Mouse (Mus musculus): ENCODE results near the gene Gm10300. TPM values are rescaled to one million over a fixed set of nuclear protein-coding genes. Genes with fewer than 3 reads are reported as not detected.

Gene Gm10300
- polyA plus RNA-seq (2016; fragmentation: Nextera tagmentation; extraction: Ambion mirVana), result not detected in 2 replicates

GRCm38 (mm10) chr4:132074077-132074932 is at the start of gene Gm10300:
Gene Gm10300 (plus strand): TSS chr4:132074697.
- peak within 1 kb of the TSS; percentile 83 for H3K27ac ChIP-seq
- no peaks in the 10 kb centered on the region for H3K9me3 ChIP-seq
- peak within 1 kb of the TSS; percentile 87 for H3K4me3 ChIP-seq
- H3K4me1 ChIP-seq, result peaks cover 67% of the 10 kb centered on the region
- H3K27me3 ChIP-seq (ENCODE audit: poor library complexity, severe bottlenecking), result peaks cover 86% of the 10 kb centered on the region
- under 1% methylated on average over 42 of the region's 42 CpGs for WGBS
- H3K36me3 ChIP-seq (replicated peaks), result no peaks in the 10 kb centered on the region
- peak; percentile 55 for DNase-seq (ENCODE audit: extremely low spot score, low spot score)

- WGBS, result 77% methylated on average over 2 of the region's 2 CpGs
- H3K4me1 ChIP-seq, result peaks cover 19% of the 10 kb centered on the region
- peaks cover 16% of the 10 kb centered on the region for H3K36me3 ChIP-seq (replicated peaks)
- H3K9me3 ChIP-seq, result peaks cover 4% of the 10 kb centered on the region; the same call in 1 of the 2 replicates
- DNase-seq (ENCODE audit: extremely low spot score, low spot score), result no peak
- no peak overlapping the region for H3K4me3 ChIP-seq
- no peak overlapping the region for H3K27ac ChIP-seq
- peaks cover 43% of the 10 kb centered on the region for H3K27me3 ChIP-seq (ENCODE audit: poor library complexity, severe bottlenecking)
Measured at GRCm38 (mm10) chr4:132025264-132025663, 49.2 kb upstream of the Gm10300 start.

- DNase-seq (ENCODE audit: extremely low spot score, low spot score), result no peak
- no peak overlapping the region for H3K4me3 ChIP-seq
- H3K36me3 ChIP-seq (replicated peaks), result peaks cover 16% of the 10 kb centered on the region
- H3K4me1 ChIP-seq, result peaks cover 25% of the 10 kb centered on the region
- WGBS, result 35% methylated on average over 5 of the region's 5 CpGs
- peaks cover 50% of the 10 kb centered on the region for H3K27me3 ChIP-seq (ENCODE audit: poor library complexity, severe bottlenecking)
- H3K27ac ChIP-seq, result no peak overlapping the region
- peaks cover 4% of the 10 kb centered on the region; the same call in 1 of the 2 replicates for H3K9me3 ChIP-seq
Measured at GRCm38 (mm10) chr4:132025738-132026527, 48.6 kb upstream of the Gm10300 start.

GRCm38 (mm10) chr4:132027167-132027566 is 47.3 kb upstream of the Gm10300 start:
- no peak overlapping the region for H3K27ac ChIP-seq
- H3K9me3 ChIP-seq, result peaks cover 4% of the 10 kb centered on the region; the same call in 1 of the 2 replicates
- H3K27me3 ChIP-seq (ENCODE audit: poor library complexity, severe bottlenecking), result peaks cover 55% of the 10 kb centered on the region
- no peak for DNase-seq (ENCODE audit: extremely low spot score, low spot score)
- H3K4me1 ChIP-seq, result peaks cover 36% of the 10 kb centered on the region
- WGBS, result 89% methylated on average over 6 of the region's 6 CpGs
- H3K4me3 ChIP-seq, result no peak overlapping the region
- peaks cover 11% of the 10 kb centered on the region for H3K36me3 ChIP-seq (replicated peaks)

- H3K4me3 ChIP-seq, result no peak overlapping the region
- H3K27me3 ChIP-seq (ENCODE audit: poor library complexity, severe bottlenecking), result peaks cover 58% of the 10 kb centered on the region
- no peak overlapping the region for H3K27ac ChIP-seq
- 0 out of 2 replicates have a peak, but pooled peaks cover 4% of the 10 kb centered on the region for H3K9me3 ChIP-seq
- DNase-seq (ENCODE audit: extremely low spot score, low spot score), result no peak
- WGBS, result 95% methylated on average over 1 of the region's 1 CpGs
- H3K36me3 ChIP-seq (replicated peaks), result peaks cover 5% of the 10 kb centered on the region
- peaks cover 36% of the 10 kb centered on the region for H3K4me1 ChIP-seq
Measured at GRCm38 (mm10) chr4:132027806-132028205, 46.7 kb upstream of the Gm10300 start.

GRCm38 (mm10) chr4:132029851-132030741 is 44.4 kb upstream of the Gm10300 start:
- H3K27ac ChIP-seq, result no peak overlapping the region
- no peak for DNase-seq (ENCODE audit: extremely low spot score, low spot score)
- H3K27me3 ChIP-seq (ENCODE audit: poor library complexity, severe bottlenecking), result peaks cover 43% of the 10 kb centered on the region; the same call in 1 of the 2 replicates
- no peaks in the 10 kb centered on the region for H3K36me3 ChIP-seq (replicated peaks)
- H3K4me1 ChIP-seq, result peaks cover 49% of the 10 kb centered on the region
- no peaks in the 10 kb centered on the region for H3K9me3 ChIP-seq
- 74% methylated on average over 10 of the region's 10 CpGs for WGBS
- H3K4me3 ChIP-seq, result no peak overlapping the region

- H3K36me3 ChIP-seq (replicated peaks), result no peaks in the 10 kb centered on the region
- no peak overlapping the region for H3K4me3 ChIP-seq
- H3K4me1 ChIP-seq, result peaks cover 67% of the 10 kb centered on the region
- 88% methylated on average over 1 of the region's 1 CpGs for WGBS
- DNase-seq (ENCODE audit: extremely low spot score, low spot score), result no peak
- H3K27me3 ChIP-seq (ENCODE audit: poor library complexity, severe bottlenecking), result peaks cover 30% of the 10 kb centered on the region; the same call in 1 of the 2 replicates
- peak overlapping the region; percentile 56; the same call in 1 of the 2 replicates for H3K27ac ChIP-seq
- no peaks in the 10 kb centered on the region for H3K9me3 ChIP-seq
Measured at GRCm38 (mm10) chr4:132033183-132033582, 41.3 kb upstream of the Gm10300 start.

GRCm38 (mm10) chr4:132034242-132034641 is 40.3 kb upstream of the Gm10300 start:
- 0 out of 2 replicates have a peak, but pooled peaks cover 1% of the 10 kb centered on the region for H3K36me3 ChIP-seq (replicated peaks)
- H3K27ac ChIP-seq, result peak overlapping the region; percentile 32; the same call in 1 of the 2 replicates
- no peaks in the 10 kb centered on the region for H3K9me3 ChIP-seq
- H3K4me3 ChIP-seq, result no peak overlapping the region
- WGBS, result 19% methylated on average over 2 of the region's 2 CpGs
- DNase-seq (ENCODE audit: extremely low spot score, low spot score), result peak; percentile 44
- H3K27me3 ChIP-seq (ENCODE audit: poor library complexity, severe bottlenecking), result peaks cover 20% of the 10 kb centered on the region; the same call in 1 of the 2 replicates
- H3K4me1 ChIP-seq, result peaks cover 71% of the 10 kb centered on the region

- Histone ChIP-seq H3K27ac (no peak overlapping the region), H3K4me1 (peaks cover 71% of the 10 kb centered on the region), H3K9me3 (no peaks in the 10 kb centered on the region), H3K4me3 (no peak overlapping the region), H3K27me3 (ENCODE audit: poor library complexity, severe bottlenecking) (peaks cover 4% of the 10 kb centered on the region; the same call in 1 of the 2 replicates), H3K36me3 (replicated peaks) (peaks cover 9% of the 10 kb centered on the region; the same call in 1 of the 2 replicates)
- no peak for DNase-seq (ENCODE audit: extremely low spot score, low spot score)
- WGBS, result 93% methylated on average over 5 of the region's 5 CpGs
Measured at GRCm38 (mm10) chr4:132037137-132037536, 37.4 kb upstream of the Gm10300 start.

GRCm38 (mm10) chr4:132037991-132038390 is 36.5 kb upstream of the Gm10300 start:
- H3K4me1 ChIP-seq, result peaks cover 72% of the 10 kb centered on the region

GRCm38 (mm10) chr4:132038809-132039208 is 35.7 kb upstream of the Gm10300 start:
- peaks cover 68% of the 10 kb centered on the region for H3K4me1 ChIP-seq
- H3K36me3 ChIP-seq (replicated peaks), result peaks cover 9% of the 10 kb centered on the region; the same call in 1 of the 2 replicates
- H3K4me3 ChIP-seq, result no peak overlapping the region
- no peak overlapping the region for H3K27ac ChIP-seq
- H3K27me3 ChIP-seq (ENCODE audit: poor library complexity, severe bottlenecking), result no peaks in the 10 kb centered on the region; the same call in 1 of the 2 replicates
- 89% methylated on average over 2 of the region's 2 CpGs for WGBS
- no peak for DNase-seq (ENCODE audit: extremely low spot score, low spot score)
- no peaks in the 10 kb centered on the region for H3K9me3 ChIP-seq

More at GRCm38 (mm10) chr4:132037991-132038390, 36.5 kb upstream of the Gm10300 start:
- Histone ChIP-seq H3K27me3 (ENCODE audit: poor library complexity, severe bottlenecking) (no peaks in the 10 kb centered on the region; the same call in 1 of the 2 replicates), H3K4me3 (no peak overlapping the region), H3K9me3 (no peaks in the 10 kb centered on the region), H3K36me3 (replicated peaks) (peaks cover 9% of the 10 kb centered on the region; the same call in 1 of the 2 replicates), H3K27ac (no peak overlapping the region)
- 65% methylated on average over 7 of the region's 7 CpGs for WGBS
- DNase-seq (ENCODE audit: extremely low spot score, low spot score), result no peak

All from forebrain, embryonic 10.5 days (tissue).